Mouse (Mus musculus) brain, embryonic 14.5 days (tissue): Measurements from ENCODE around the gene Bmpr1a. TPM values are rescaled to one million over a fixed set of nuclear protein-coding genes. Genes with fewer than 3 reads are reported as not detected.
A peak's percentile ranks its signal among the peaks of the same experiment; 100 is the strongest.
"Not testable (repeated sequence)": the region's sequence is repeated elsewhere in the genome, so short reads cannot be mapped to it uniquely, and the experiment has no call there.

ENCODE experiments used
- DNase-seq: peaks from one replicate; pipeline ENCODE4 v3.0.0-alpha.2; 2011; ENCODE audit warnings: low read depth
- CTCF ChIP-seq: fragments of 200-500 bp; IDR thresholded peaks from 2 replicates; pipeline ENCODE4 v1.5.1; 2012; ENCODE audit warnings: inconsistent platforms, mild to moderate bottlenecking, moderate library complexity, borderline replicate concordance; ENCODE audit not compliant: insufficient read depth, insufficient read length; ENCODE audit errors: extremely low read depth
- POLR2A ChIP-seq: fragments of 200-500 bp; IDR thresholded peaks from 2 replicates; pipeline ENCODE4 v1.6.1; 2012; ENCODE audit warnings: mild to moderate bottlenecking, inconsistent platforms, borderline replicate concordance; ENCODE audit not compliant: poor library complexity, insufficient read depth, insufficient read length, severe bottlenecking; ENCODE audit errors: extremely low read depth
- polyA plus RNA-seq: library from polyadenylated mRNA; depleted of rRNA; stranded (reverse); fragments of >200 nt; gene quantifications from 2 replicates; pipeline ENCODE4 v1.2.3, GENCODE M21; 2012

Bmpr1a gene
- polyA plus RNA-seq, 1 experiment: 23.9 TPM

- DNase-seq: no peak
- no peak for TF ChIP-seq POLR2A
- no peak for TF ChIP-seq CTCF
These were observed 126.0 kb downstream of the Bmpr1a start for GRCm38 (mm10) chr14:34377121-34377520.

- TF ChIP-seq CTCF (no peak), POLR2A (no peak)
- DNase-seq: no peak
These were observed 127.2 kb downstream of the Bmpr1a start for GRCm38 (mm10) chr14:34375941-34376340.

GRCm38 (mm10) chr14:34375415-34375904, 127.7 kb downstream of the Bmpr1a start, which contains the start of gene Mmrn2:
TSS of gene Mmrn2 (plus strand) at chr14:34375465.
- TF ChIP-seq POLR2A (no peak), CTCF (no peak)
- DNase-seq: no peak

- TF ChIP-seq CTCF (no peak), POLR2A (no peak)
- DNase-seq: peak; percentile 15
These were observed 128.6 kb downstream of the Bmpr1a start, which contains the start of gene Sncg for GRCm38 (mm10) chr14:34374577-34374976. TSS of gene Sncg (minus strand) at chr14:34374789.

- TF ChIP-seq CTCF: no peak
- no peak for TF ChIP-seq POLR2A
- no peak for DNase-seq
These were observed 129.6 kb downstream of the Bmpr1a start for GRCm38 (mm10) chr14:34373581-34373980.

GRCm38 (mm10) chr14:34372646-34373045, 130.5 kb downstream of the Bmpr1a start:
- peak; percentile 74 for TF ChIP-seq CTCF
- TF ChIP-seq POLR2A: no peak
- DNase-seq: peak; percentile 53

- TF ChIP-seq CTCF (no peak), POLR2A (no peak)
- no peak for DNase-seq
These were observed 131.4 kb downstream of the Bmpr1a start for GRCm38 (mm10) chr14:34371763-34372162.

- DNase-seq: no peak
- TF ChIP-seq POLR2A (no peak), CTCF (no peak)
These were observed 132.2 kb downstream of the Bmpr1a start for GRCm38 (mm10) chr14:34370921-34371320.

GRCm38 (mm10) chr14:34370203-34370602, 132.9 kb downstream of the Bmpr1a start:
- peak; percentile 10; the same call in 1 of the 2 replicates for TF ChIP-seq CTCF
- no peak for TF ChIP-seq POLR2A
- DNase-seq: no peak

GRCm38 (mm10) chr14:34365147-34365507, 138.0 kb downstream of the Bmpr1a start:
- no peak for DNase-seq
- TF ChIP-seq POLR2A (no peak), CTCF (no peak)

GRCm38 (mm10) chr14:34364254-34365146, 138.6 kb downstream of the Bmpr1a start:
- DNase-seq: not testable (repeated sequence)
